Mouse (Mus musculus) testis, postnatal 10 days (tissue): ENCODE data around the gene Zfp30.

Experiments
- DNase-seq: peaks from one replicate; pipeline ENCODE4 v3.0.0; 2021; ENCODE audit warnings: low spot score

The Zfp30 gene

GRCm38 (mm10) chr7:29783871-29784551 lies at the start of gene Zfp30:
Gene Zfp30 (plus strand): TSS chr7:29783998.
- peak; percentile 85 for DNase-seq

GRCm38 (mm10) chr7:29742258-29742657 lies 41.5 kb upstream of the Zfp30 start:
- no peak for DNase-seq

DNA sequence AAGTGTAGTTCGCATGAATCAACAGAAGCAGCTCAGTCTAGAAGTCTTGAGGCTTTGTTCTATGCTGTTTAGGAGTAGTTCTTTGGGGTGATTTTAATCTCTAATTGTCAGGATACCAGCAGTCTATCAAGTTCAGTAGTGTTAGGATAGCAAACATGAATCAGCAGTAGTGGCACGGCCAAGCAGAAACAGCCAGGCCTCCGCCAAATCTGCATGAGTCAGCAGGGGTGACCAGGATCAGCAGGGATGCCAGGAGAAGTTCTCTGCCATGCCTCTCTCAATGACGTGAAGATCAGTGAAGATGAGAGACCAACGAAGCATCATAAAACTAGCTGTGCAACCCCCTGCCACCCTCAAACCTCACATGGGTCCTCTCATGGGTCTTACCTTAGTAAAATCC lies 23.3 kb upstream of the Zfp30 start:
- no peak for DNase-seq

DNA sequence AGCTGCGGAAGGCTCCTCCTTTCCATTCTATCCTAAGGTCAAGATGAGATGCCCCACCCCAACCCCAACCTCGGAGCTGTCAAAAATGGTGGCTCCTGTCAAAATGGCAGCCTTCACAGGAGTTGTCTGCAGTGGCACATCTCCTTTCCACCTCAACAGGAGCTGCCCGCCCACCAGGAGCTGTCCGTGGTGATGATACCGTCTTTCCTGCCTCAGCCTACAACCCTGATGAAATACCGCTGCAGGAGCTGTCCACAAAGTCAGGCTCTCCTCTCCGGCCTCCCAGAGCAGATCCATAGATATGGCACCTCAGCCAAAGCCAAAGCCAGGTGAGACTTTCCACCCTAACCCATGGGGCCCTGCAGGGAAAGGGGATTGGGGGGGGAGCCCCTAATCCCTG lies 19.1 kb upstream of the Zfp30 start:
- no peak for DNase-seq

GRCm38 (mm10) chr7:29767058-29767686 lies 16.6 kb upstream of the Zfp30 start:
- peak; percentile 88 for DNase-seq

- peak; percentile 77 for DNase-seq
Observed at GRCm38 (mm10) chr7:29768090-29768900, 15.5 kb upstream of the Zfp30 start, which contains the start of gene Zfp84. Gene Zfp84 (plus strand): TSS chr7:29768552.

DNA sequence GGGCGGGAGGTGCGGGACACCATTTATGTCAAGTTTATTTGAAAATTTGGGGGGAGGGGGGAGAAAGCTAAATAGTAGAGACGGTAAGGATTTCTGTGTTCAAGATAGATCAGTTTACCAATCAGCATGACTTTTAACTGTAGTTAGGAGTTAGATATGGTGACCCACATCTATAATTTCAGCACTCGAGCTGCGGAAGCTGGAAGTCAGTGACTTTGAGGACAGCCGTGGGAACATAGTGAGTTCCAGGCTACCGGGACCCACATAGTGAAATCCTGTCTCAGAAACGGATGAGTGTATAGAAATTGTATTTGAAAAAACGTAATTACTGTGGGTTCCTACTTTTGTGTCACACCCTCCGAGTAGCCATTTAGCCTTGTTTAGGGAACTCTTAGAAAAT lies 14.8 kb upstream of the Zfp30 start:
- DNase-seq, result no peak

DNA sequence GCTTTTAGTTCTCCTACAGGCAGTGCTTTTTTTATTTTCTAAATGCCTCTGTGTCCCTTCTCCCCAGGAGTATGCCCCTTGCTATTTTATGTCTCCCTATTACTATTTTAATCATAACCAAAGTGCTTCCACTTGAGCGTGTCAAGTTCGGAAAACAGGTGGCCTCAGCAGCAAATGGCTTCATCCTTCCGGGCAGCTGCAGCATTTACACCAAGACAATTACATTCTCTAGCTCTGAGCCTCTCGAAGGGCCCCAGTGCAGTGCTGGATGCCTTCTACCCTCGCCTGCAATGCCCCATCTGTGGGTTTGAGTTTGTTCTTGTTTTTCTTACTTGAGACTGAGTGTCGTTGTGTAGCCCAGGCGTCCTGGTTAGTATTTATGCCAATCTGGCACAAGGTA lies 10.3 kb upstream of the Zfp30 start:
- no peak for DNase-seq

DNA sequence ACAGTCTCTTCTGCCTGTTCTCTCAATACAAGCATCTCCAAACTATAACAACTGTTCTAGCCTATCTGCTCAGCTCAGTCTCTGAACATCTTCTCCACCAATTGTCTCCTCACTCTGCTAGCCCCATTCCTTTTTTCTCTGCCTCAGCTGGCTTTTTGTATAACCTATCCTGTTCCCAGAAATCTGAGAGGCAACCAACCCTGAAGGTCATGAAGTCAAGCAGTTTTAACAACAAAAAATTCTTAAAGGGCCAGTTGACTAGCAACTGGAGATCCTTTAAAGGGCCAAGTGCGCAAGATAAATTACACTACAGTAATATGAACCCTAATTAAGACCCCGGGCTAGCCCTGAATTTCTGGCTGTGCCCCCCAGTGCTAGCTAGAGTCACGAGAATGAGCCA lies 9.4 kb upstream of the Zfp30 start:
- DNase-seq, result no peak

GRCm38 (mm10) chr7:29776568-29776967 lies 7.2 kb upstream of the Zfp30 start:
- no peak for DNase-seq

- no peak for DNase-seq
Observed at GRCm38 (mm10) chr7:29777372-29777771, 6.4 kb upstream of the Zfp30 start.

- no peak for DNase-seq
Observed at GRCm38 (mm10) chr7:29785023-29785422, 1.2 kb downstream of the Zfp30 start.

- DNase-seq, result no peak
Observed at GRCm38 (mm10) chr7:29785888-29786287, 2.1 kb downstream of the Zfp30 start.

DNA sequence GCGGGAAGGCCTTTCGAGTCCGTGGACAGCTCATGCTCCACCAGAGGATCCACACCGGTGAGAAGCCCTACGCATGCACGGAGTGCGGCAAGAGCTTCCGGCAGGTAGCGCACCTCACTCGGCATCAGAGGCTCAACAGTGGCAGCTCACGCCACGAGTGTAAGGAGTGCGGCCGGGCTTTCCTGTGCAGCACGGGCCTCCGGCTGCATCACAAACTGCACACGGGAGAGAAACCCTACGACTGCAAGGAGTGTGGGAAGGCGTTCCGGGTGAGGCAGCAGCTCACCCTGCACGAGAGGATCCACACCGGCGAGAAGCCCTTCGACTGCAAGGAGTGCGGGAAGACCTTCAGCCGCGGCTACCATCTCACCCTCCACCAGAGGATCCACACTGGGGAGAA lies 9.1 kb downstream of the Zfp30 start:
- no peak for DNase-seq

DNA sequence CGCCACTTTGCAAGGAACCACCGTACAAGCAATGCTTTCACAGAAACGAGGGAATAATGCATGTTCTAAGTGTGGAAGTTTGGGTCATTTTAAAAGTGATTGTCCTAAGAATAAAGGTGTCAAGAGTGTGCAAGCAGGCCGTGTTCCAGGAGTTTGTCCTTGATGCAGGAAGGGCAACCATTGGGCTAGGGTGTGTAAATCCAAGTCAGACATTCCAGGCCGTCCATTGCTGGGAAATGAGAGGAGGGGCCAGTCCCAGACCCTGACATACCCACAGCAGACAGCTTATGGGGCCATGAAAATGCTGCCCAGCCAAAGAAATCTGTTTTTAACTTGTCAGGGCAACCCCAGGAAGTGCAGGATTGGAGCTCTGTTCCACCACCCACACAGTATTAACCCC lies 23.2 kb downstream of the Zfp30 start:
- DNase-seq, result no peak

GRCm38 (mm10) chr7:29812244-29812643 lies 28.4 kb downstream of the Zfp30 start:
- no peak for DNase-seq

DNA sequence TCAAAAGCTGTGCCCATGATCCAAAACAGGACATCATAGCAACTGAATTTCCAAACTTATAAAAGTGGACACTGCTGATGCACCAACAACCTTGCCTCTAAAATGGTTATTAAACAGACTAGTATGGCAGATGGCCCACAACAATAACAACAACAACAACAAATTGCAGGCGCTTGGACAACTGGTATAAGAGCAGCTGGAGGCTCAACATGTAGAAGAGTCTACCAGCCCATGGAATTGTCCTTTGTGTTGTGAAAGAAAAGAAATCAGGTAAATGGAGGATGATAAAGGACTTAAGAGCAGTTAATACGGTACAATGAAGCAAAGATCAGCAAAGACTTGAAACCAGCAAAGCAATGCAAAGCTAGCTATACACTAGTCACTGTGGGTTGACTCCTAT lies 30.6 kb downstream of the Zfp30 start:
- DNase-seq, result no peak

GRCm38 (mm10) chr7:29815061-29815784 lies 31.4 kb downstream of the Zfp30 start:
- DNase-seq, result no peak

DNA sequence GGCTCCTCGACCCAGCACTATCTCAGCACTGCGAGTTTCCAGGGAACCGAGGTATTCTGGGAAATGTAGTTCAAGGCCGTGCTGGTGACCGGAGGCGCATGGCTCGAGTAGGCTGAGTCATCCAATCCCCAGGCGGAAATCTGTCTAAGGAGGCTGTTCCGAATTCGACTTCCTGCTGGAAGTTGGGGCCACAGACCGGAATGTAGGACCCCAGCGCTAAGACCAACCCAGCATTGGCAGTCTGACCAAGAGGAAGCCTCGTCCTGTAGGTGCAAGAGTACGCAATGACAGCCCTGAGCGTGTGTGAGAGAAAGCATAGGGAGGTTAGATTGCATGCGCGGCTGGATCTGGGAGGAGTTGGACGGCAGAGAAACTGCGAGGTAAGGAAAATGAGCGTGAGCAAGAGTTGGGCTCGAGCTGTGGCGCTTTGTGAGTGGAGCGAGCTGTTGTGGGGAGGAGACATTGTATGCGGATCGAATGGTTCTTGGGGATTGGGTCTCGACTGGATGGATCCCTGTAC lies 32.2 kb downstream of the Zfp30 start, which contains the start of gene Zfp790:
Zfp790 (plus strand) TSS at position 205 of the 520 bp plus-strand sequence.
- DNase-seq, result peak; percentile 75

- DNase-seq, result peak; percentile 64
Observed at GRCm38 (mm10) chr7:29818619-29819254, 34.9 kb downstream of the Zfp30 start.

GRCm38 (mm10) chr7:29828001-29828400 lies 44.2 kb downstream of the Zfp30 start:
- DNase-seq, result no peak
